Mouse (Mus musculus): ENCODE results near the gene Fkbp9. TPM values are rescaled to one million over a fixed set of nuclear protein-coding genes. Genes with fewer than 3 reads are reported as not detected.

Gene Fkbp9
- polyA plus RNA-seq, 1 experiment from 2014 or later: 29.2 TPM

- Histone ChIP-seq H3K9me3 (no peaks in the 10 kb centered on the region), H3K27ac (no peak overlapping the region), H3K4me2 (replicated peaks) (no peak overlapping the region), H3K9ac (replicated peaks) (no peak overlapping the region), H3K27me3 (no peaks in the 10 kb centered on the region), H3K4me1 (replicated peaks) (no peaks in the 10 kb centered on the region), H3K4me3 (replicated peaks) (no peak overlapping the region), H3K36me3 (peaks cover 51% of the 10 kb centered on the region)
- 91% methylated on average over 6 of the region's 6 CpGs for WGBS
- ATAC-seq: no peak
Observed at GRCm38 (mm10) chr6:56888561-56888960, 56.7 kb downstream of the Fkbp9 start.

GRCm38 (mm10) chr6:56890762-56891161 lies 58.9 kb downstream of the Fkbp9 start:
- no peaks in the 10 kb centered on the region for H3K27me3 ChIP-seq
- ATAC-seq: no peak
- H3K27ac ChIP-seq: no peak overlapping the region
- 85% methylated on average over 2 of the region's 2 CpGs for WGBS
- no peak overlapping the region for H3K4me2 ChIP-seq (replicated peaks)
- H3K4me1 ChIP-seq (replicated peaks): no peaks in the 10 kb centered on the region
- no peaks in the 10 kb centered on the region for H3K9me3 ChIP-seq
- peaks cover 48% of the 10 kb centered on the region for H3K36me3 ChIP-seq
- no peak overlapping the region for H3K4me3 ChIP-seq (replicated peaks)
- H3K9ac ChIP-seq (replicated peaks): no peak overlapping the region

GRCm38 (mm10) chr6:56899601-56900000 lies 67.7 kb downstream of the Fkbp9 start:
- WGBS: 89% methylated on average over 3 of the region's 3 CpGs
- H3K36me3 ChIP-seq: no peaks in the 10 kb centered on the region

GRCm38 (mm10) chr6:56901336-56901735 lies 69.5 kb downstream of the Fkbp9 start:
- 74% methylated on average over 3 of the region's 3 CpGs for WGBS
- no peak for ATAC-seq
- Histone ChIP-seq H3K9me3 (no peaks in the 10 kb centered on the region), H3K4me1 (replicated peaks) (peaks cover 23% of the 10 kb centered on the region), H3K9ac (replicated peaks) (no peak overlapping the region), H3K4me2 (replicated peaks) (no peak overlapping the region), H3K4me3 (replicated peaks) (no peak overlapping the region), H3K27me3 (no peaks in the 10 kb centered on the region), H3K36me3 (no peaks in the 10 kb centered on the region), H3K27ac (no peak overlapping the region)

More at GRCm38 (mm10) chr6:56899601-56900000, 67.7 kb downstream of the Fkbp9 start:
- Histone ChIP-seq H3K9ac (replicated peaks) (no peak overlapping the region), H3K27me3 (no peaks in the 10 kb centered on the region), H3K4me2 (replicated peaks) (no peak overlapping the region), H3K4me3 (replicated peaks) (no peak overlapping the region), H3K4me1 (replicated peaks) (peaks cover 21% of the 10 kb centered on the region), H3K9me3 (no peaks in the 10 kb centered on the region), H3K27ac (no peak overlapping the region)
- ATAC-seq: no peak

GRCm38 (mm10) chr6:56901824-56902386 lies 70.0 kb downstream of the Fkbp9 start:
- Histone ChIP-seq H3K9ac (replicated peaks) (no peak overlapping the region), H3K27me3 (no peaks in the 10 kb centered on the region), H3K9me3 (no peaks in the 10 kb centered on the region), H3K27ac (no peak overlapping the region), H3K4me1 (replicated peaks) (peaks cover 25% of the 10 kb centered on the region), H3K4me2 (replicated peaks) (no peak overlapping the region), H3K4me3 (replicated peaks) (no peak overlapping the region), H3K36me3 (no peaks in the 10 kb centered on the region)
- 34% methylated on average over 12 of the region's 12 CpGs for WGBS
- ATAC-seq: 0 out of 2 replicates have a peak, but pooled peaks have one; percentile 43

GRCm38 (mm10) chr6:56902606-56903520 lies 71.0 kb downstream of the Fkbp9 start:
- 0 out of 2 replicates have a peak, but pooled peaks have one; percentile 49 for ATAC-seq
- WGBS: 81% methylated on average over 7 of the region's 7 CpGs
- peaks cover 30% of the 10 kb centered on the region for H3K4me1 ChIP-seq (replicated peaks)

GRCm38 (mm10) chr6:56903831-56904230 lies 72.0 kb downstream of the Fkbp9 start:
- Histone ChIP-seq H3K27ac (no peak overlapping the region; the same call in 1 of the 2 replicates), H3K4me1 (replicated peaks) (peaks cover 30% of the 10 kb centered on the region), H3K9me3 (no peaks in the 10 kb centered on the region), H3K27me3 (no peaks in the 10 kb centered on the region), H3K36me3 (no peaks in the 10 kb centered on the region), H3K9ac (replicated peaks) (no peak overlapping the region), H3K4me3 (replicated peaks) (no peak overlapping the region), H3K4me2 (replicated peaks) (no peak overlapping the region)
- ATAC-seq: 0 out of 2 replicates have a peak, but pooled peaks have one; percentile 41
- WGBS: 58% methylated on average over 6 of the region's 6 CpGs

More at GRCm38 (mm10) chr6:56902606-56903520, 71.0 kb downstream of the Fkbp9 start:
- Histone ChIP-seq H3K4me2 (replicated peaks) (no peak overlapping the region), H3K9ac (replicated peaks) (no peak overlapping the region), H3K36me3 (no peaks in the 10 kb centered on the region), H3K9me3 (no peaks in the 10 kb centered on the region), H3K27me3 (no peaks in the 10 kb centered on the region), H3K4me3 (replicated peaks) (no peak overlapping the region), H3K27ac (no peak overlapping the region)

- Histone ChIP-seq H3K9ac (replicated peaks) (no peak overlapping the region), H3K9me3 (no peaks in the 10 kb centered on the region), H3K27me3 (no peaks in the 10 kb centered on the region), H3K4me3 (replicated peaks) (no peak overlapping the region), H3K27ac (no peak overlapping the region), H3K36me3 (no peaks in the 10 kb centered on the region), H3K4me1 (replicated peaks) (peaks cover 30% of the 10 kb centered on the region), H3K4me2 (replicated peaks) (no peak overlapping the region)
- no peak for ATAC-seq
- WGBS: 89% methylated on average over 1 of the region's 1 CpGs
Observed at GRCm38 (mm10) chr6:56904330-56904729, 72.5 kb downstream of the Fkbp9 start.

GRCm38 (mm10) chr6:56904982-56905381 lies 73.1 kb downstream of the Fkbp9 start:
- H3K4me1 ChIP-seq (replicated peaks): peaks cover 30% of the 10 kb centered on the region
- H3K4me3 ChIP-seq (replicated peaks): no peak overlapping the region
- 86% methylated on average over 2 of the region's 2 CpGs for WGBS
- no peak overlapping the region for H3K9ac ChIP-seq (replicated peaks)
- no peak overlapping the region for H3K27ac ChIP-seq
- no peak overlapping the region for H3K4me2 ChIP-seq (replicated peaks)
- no peaks in the 10 kb centered on the region for H3K27me3 ChIP-seq
- H3K9me3 ChIP-seq: no peaks in the 10 kb centered on the region
- no peaks in the 10 kb centered on the region for H3K36me3 ChIP-seq
- ATAC-seq: no peak

GRCm38 (mm10) chr6:56905486-56905885 lies 73.6 kb downstream of the Fkbp9 start:
- H3K9ac ChIP-seq (replicated peaks): no peak overlapping the region
- no peaks in the 10 kb centered on the region for H3K27me3 ChIP-seq
- no peak for ATAC-seq
- peaks cover 30% of the 10 kb centered on the region for H3K4me1 ChIP-seq (replicated peaks)
- H3K4me3 ChIP-seq (replicated peaks): no peak overlapping the region
- no peak overlapping the region for H3K4me2 ChIP-seq (replicated peaks)
- 90% methylated on average over 5 of the region's 5 CpGs for WGBS
- H3K9me3 ChIP-seq: no peaks in the 10 kb centered on the region
- H3K27ac ChIP-seq: no peak overlapping the region
- no peaks in the 10 kb centered on the region for H3K36me3 ChIP-seq

- Histone ChIP-seq H3K4me3 (replicated peaks) (no peak overlapping the region), H3K27me3 (no peaks in the 10 kb centered on the region), H3K9me3 (no peaks in the 10 kb centered on the region), H3K9ac (replicated peaks) (no peak overlapping the region), H3K36me3 (no peaks in the 10 kb centered on the region), H3K4me2 (replicated peaks) (no peak overlapping the region), H3K4me1 (replicated peaks) (peaks cover 30% of the 10 kb centered on the region), H3K27ac (no peak overlapping the region)
- WGBS: 85% methylated on average over 8 of the region's 8 CpGs
- ATAC-seq: no peak
Observed at GRCm38 (mm10) chr6:56906121-56906846, 74.4 kb downstream of the Fkbp9 start.

- H3K4me1 ChIP-seq (replicated peaks): peaks cover 23% of the 10 kb centered on the region
- 99% methylated on average over 3 of the region's 3 CpGs for WGBS
- ATAC-seq: no peak
- no peak overlapping the region for H3K4me3 ChIP-seq (replicated peaks)
- H3K9ac ChIP-seq (replicated peaks): no peak overlapping the region
- no peaks in the 10 kb centered on the region for H3K9me3 ChIP-seq
- H3K36me3 ChIP-seq: no peaks in the 10 kb centered on the region
- H3K4me2 ChIP-seq (replicated peaks): no peak overlapping the region
- no peak overlapping the region for H3K27ac ChIP-seq
- H3K27me3 ChIP-seq: no peaks in the 10 kb centered on the region
Observed at GRCm38 (mm10) chr6:56907973-56908372, 76.1 kb downstream of the Fkbp9 start.

All from midbrain, embryonic 13.5 days (tissue).